Mouse (Mus musculus): ENCODE data around the gene Rcan1.

GRCm38 (mm10) chr16:92420641-92421040 is 50.0 kb downstream of the Rcan1 start:
- TF ChIP-seq POLR2A (IDR thresholded peaks at IDR 0.05; ENCODE audit: borderline replicate concordance, insufficient read depth, low read length) (no peak), CTCF (IDR thresholded peaks at IDR 0.05; ENCODE audit: borderline replicate concordance, insufficient read depth, low read depth, low read length) (no peak)
